Mouse (Mus musculus) gastrocnemius, postnatal 14 days (tissue): ENCODE data around the gene Tmem254a. TPM values are rescaled to one million over a fixed set of nuclear protein-coding genes. Genes with fewer than 3 reads are reported as not detected.
"Not testable (repeated sequence)": the region's sequence is repeated elsewhere in the genome, so short reads cannot be mapped to it uniquely, and the experiment has no call there.

Experiments used
- DNase-seq: peaks from one replicate; pipeline ENCODE4 v3.0.0; 2021; ENCODE audit warnings: mixed read lengths
- intact Hi-C: fragments of 180-260 bp; cut with DNase I; formaldehyde crosslinking; loops from one replicate; pipeline ENCODE4 v1.15.1; 2025; ENCODE audit warnings: low total_unique reads
- long read RNA-seq, 2 experiments: library from polyadenylated mRNA; stranded (forward); transcript quantifications; one replicate each; pipeline ENCODE4 v2.0.0; 2021
- total RNA-seq, 2 experiments: library from RNA; stranded (reverse); gene quantifications; 2 replicates each; pipeline ENCODE4 v1.2.3; 2021

Gene Tmem254a
- 1 to 10 TPM; 1.3 to 1.7 TPM for total RNA-seq
- long read RNA-seq, experiment 1, transcript Tmem254a-204 (4 exons, 2,147 nt): major isoform, 5 of 5 reads
- long read RNA-seq, experiment 1, partial matches to known transcripts: 0 of 5 reads
- long read RNA-seq, experiment 1, other reads (novel, unspliced or antisense): 0 of 5 reads
- long read RNA-seq, experiment 2, transcript Tmem254a-204 (4 exons, 2,147 nt): major isoform, 5 of 5 reads
- long read RNA-seq, experiment 2, partial matches to known transcripts: 0 of 5 reads
- long read RNA-seq, experiment 2, other reads (novel, unspliced or antisense): 0 of 5 reads

DNA sequence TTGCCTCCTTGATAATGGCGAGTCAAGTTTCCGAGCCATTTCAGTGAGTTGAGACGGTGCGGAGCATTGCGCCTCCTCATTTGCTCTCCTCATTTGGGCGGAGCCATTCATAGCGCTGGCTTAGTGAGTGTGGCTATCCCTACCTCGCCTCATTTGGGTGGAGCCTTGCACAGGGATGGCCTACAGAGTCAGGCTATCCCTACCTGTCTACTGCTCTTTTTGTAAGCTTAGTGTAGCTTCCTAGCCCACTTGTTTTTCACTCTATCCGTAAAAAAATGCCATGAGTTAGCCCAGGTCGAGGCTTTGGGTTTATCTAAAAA, at the start of gene Tmem254a:
Tmem254a (minus strand) TSS at position 111 of the 320 bp plus-strand sequence.
- DNase-seq, intact Hi-C loops: not testable (repeated sequence)

GRCm38 (mm10) chr14:25957861-25958260, 30.4 kb upstream of the Tmem254a start:
- DNase-seq, intact Hi-C loops: not testable (repeated sequence)

GRCm38 (mm10) chr14:25938004-25938403, 10.5 kb upstream of the Tmem254a start, which contains the start of gene Cphx1:
Gene Cphx1, plus strand, starts transcription at chr14:25938304.
- intact Hi-C loops: not testable (repeated sequence)

DNA sequence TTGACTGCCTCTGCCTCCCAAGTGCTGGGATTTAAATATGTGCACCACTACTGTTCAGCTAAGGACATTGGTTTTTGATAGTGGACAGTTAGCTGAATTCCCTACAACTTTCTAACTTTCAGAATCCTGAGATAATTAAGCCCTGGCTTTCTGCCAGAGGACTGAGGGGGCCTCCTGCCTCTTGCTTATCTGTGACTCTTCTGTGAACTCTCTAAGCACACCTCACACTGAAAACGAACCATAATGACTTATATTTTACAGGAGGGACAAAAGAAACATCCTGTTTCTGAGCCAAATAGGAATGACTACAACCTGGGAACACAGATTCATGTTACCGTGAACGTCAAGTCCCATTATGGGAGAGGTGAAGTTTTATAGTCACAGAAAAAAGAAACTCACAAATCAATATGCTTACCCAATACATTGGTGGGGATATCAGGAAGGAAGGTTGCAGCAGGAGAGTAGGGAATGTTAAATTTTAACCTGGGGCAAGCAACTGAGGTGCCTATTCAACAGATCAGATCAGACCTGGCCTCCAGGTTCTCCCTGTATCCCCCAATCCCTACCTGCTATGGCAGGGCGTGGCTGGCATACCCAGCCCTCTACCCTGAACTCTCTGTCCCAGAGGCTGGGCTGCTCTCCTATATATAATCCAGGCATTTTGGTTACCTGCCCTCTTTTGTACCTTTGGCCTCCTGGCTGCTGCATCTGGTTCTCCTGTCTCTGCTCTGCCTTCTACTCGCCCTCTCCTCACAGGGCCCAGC, 9.6 kb upstream of the Tmem254a start:
- DNase-seq, intact Hi-C loops: not testable (repeated sequence)

More at GRCm38 (mm10) chr14:25938004-25938403, 10.5 kb upstream of the Tmem254a start, which contains the start of gene Cphx1:
- DNase-seq: not testable (repeated sequence)

- DNase-seq, intact Hi-C loops: not testable (repeated sequence)
Observed at GRCm38 (mm10) chr14:25926814-25927561, 484 bp downstream of the Tmem254a start.

GRCm38 (mm10) chr14:25918427-25919170, 8.9 kb downstream of the Tmem254a start:
- not testable (repeated sequence) for DNase-seq

GRCm38 (mm10) chr14:25908976-25909375, 18.5 kb downstream of the Tmem254a start:
- DNase-seq, intact Hi-C loops: not testable (repeated sequence)

More at GRCm38 (mm10) chr14:25918427-25919170, 8.9 kb downstream of the Tmem254a start:
- intact Hi-C loops: not testable (repeated sequence)

- DNase-seq, intact Hi-C loops: not testable (repeated sequence)
Observed at GRCm38 (mm10) chr14:25907272-25907671, 20.2 kb downstream of the Tmem254a start.

GRCm38 (mm10) chr14:25905243-25905642, 22.2 kb downstream of the Tmem254a start:
- intact Hi-C loops: not testable (repeated sequence)

DNA sequence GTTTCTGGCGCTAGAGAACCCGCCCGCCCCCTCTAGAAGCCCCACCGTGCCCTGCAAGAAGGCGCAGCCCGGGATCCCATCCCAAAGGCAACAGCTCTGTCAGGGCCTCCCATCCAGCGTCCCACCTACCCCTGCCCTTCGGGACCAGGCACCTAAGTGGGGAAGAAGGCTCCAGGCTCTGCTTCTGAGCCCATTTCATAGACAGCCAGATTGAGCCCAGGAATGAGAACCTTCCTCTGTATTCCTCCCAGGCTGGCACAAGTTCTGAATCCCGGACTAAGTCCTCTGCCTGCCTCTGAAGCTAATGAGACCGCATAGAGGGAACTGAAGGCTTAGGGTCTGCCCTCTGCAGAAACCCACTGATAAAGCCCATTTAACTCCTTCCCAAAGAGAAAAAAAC, 24.5 kb downstream of the Tmem254a start, which contains the start of gene Plac9a:
Plac9a (minus strand) TSS at position 101 of the 400 bp plus-strand sequence.
- DNase-seq, intact Hi-C loops: not testable (repeated sequence)

More at GRCm38 (mm10) chr14:25905243-25905642, 22.2 kb downstream of the Tmem254a start:
- not testable (repeated sequence) for DNase-seq

- intact Hi-C loops, DNase-seq: not testable (repeated sequence)
Observed at GRCm38 (mm10) chr14:25895686-25896085, 31.8 kb downstream of the Tmem254a start.

DNA sequence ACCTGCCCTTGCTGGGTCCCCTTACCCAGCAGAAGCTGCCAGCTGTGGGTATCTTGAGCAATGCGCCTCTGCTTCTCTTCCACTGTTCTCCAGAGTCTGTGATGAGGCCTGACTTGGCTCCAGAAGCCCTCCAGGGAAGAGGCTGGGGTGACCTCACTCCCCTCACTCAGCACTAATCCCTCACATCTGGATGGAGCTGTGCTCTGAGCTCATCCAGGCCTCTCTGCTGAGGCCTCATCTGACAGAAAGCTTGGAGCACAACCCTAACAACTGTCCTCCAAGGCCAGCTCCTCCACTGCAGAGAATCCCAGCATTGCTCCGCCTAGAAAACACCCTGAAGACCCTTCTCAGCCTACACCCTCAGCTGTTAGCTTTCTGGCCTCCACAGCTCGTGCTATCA, 32.9 kb downstream of the Tmem254a start:
- intact Hi-C loops, DNase-seq: not testable (repeated sequence)

DNA sequence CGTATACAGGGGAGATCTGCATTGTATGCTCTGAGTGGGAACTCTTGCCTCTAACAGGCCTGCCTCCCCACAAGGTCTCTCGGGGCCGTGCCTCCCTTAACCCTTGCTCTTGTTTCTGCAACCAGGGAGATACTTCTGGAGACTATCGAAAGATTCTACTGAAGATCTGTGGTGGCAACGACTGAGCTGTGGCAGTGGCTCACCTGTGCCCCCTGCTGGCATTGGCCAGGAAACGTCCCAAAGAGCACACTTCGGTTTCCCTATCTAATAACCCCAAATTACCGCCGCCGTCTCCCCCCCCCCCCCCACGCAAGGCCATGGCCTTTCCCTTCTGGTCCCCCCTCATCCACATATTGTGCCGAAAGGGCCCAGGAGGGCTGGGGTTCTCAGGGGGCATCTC, 41.6 kb downstream of the Tmem254a start:
- intact Hi-C loops, DNase-seq: not testable (repeated sequence)

DNA sequence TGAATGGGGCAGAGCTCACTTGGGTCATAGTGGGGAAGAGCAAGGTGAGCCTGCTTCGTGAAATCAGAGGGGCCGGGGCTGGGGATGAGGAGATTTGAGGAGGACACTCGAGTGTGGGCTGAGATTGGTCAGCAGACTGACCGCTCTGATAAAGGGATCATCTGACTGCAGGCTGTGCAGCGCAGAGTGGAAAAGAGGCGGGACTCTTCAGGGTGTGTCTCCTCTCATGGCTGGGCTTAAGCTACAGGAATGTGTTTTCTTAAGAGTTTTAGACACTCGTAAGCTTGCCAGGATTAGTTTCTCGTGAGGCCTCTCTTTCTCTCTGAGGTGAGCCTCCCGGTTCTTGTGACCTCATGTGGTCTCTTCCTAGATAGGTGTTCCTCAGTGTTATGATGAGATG, 45.7 kb downstream of the Tmem254a start:
- intact Hi-C loops, DNase-seq: not testable (repeated sequence)

- DNase-seq, intact Hi-C loops: not testable (repeated sequence)
Observed at GRCm38 (mm10) chr14:25876640-25877039, 50.8 kb downstream of the Tmem254a start.
